Mouse (Mus musculus) embryonic facial prominence, embryonic 15.5 days (tissue): ENCODE results near the gene Igf1. TPM values are rescaled to one million over a fixed set of nuclear protein-coding genes. Genes with fewer than 3 reads are reported as not detected.

Source experiments
- ATAC-seq: fragments of 200-750 bp; cut with Nextera tagmentation; 2 replicates; pipeline ENCODE4 v1.8.0; 2017; ENCODE audit warnings: low read depth, moderate TSS enrichment; ENCODE audit not compliant: insufficient number of reproducible peaks, low FRiP score, low TSS enrichment
- H3K27ac ChIP-seq: fragments of 300-500 bp; sonication (generic); replicated peaks from 2 replicates; pipeline ENCODE4 v1.5.1; 2015; ENCODE audit warnings: mild to moderate bottlenecking, inconsistent platforms
- H3K27me3 ChIP-seq: fragments of 300-500 bp; sonication (generic); 2 replicates; pipeline ENCODE4 v1.6.1; 2015; ENCODE audit warnings: inconsistent platforms
- H3K36me3 ChIP-seq: fragments of 300-500 bp; sonication (generic); 2 replicates; pipeline ENCODE4 v1.6.1; 2015; ENCODE audit warnings: mild to moderate bottlenecking, inconsistent platforms
- H3K4me1 ChIP-seq: fragments of 300-500 bp; sonication (generic); 2 replicates; pipeline ENCODE4 v1.6.1; 2015; ENCODE audit warnings: inconsistent platforms
- H3K4me2 ChIP-seq: fragments of 300-500 bp; sonication (generic); replicated peaks from 2 replicates; pipeline ENCODE4 v1.6.1; 2015; ENCODE audit warnings: mild to moderate bottlenecking, inconsistent platforms
- H3K4me3 ChIP-seq: fragments of 300-500 bp; sonication (generic); replicated peaks from 2 replicates; pipeline ENCODE4 v1.5.1; 2015; ENCODE audit warnings: mild to moderate bottlenecking, inconsistent platforms
- H3K9ac ChIP-seq: fragments of 300-500 bp; sonication (generic); 2 replicates; pipeline ENCODE4 v1.6.1; 2015; ENCODE audit warnings: inconsistent platforms
- H3K9me3 ChIP-seq: fragments of 300-500 bp; sonication (generic); replicated peaks from 2 replicates; pipeline ENCODE4 v1.6.1; 2016; ENCODE audit warnings: inconsistent platforms
- WGBS: fragments of 180-500 bp; shearing (Covaris S2); methylation state at CpG from one replicate; pipeline ENCODE4 v1.1.7; 2015; 5-methylcytosine and 5-hydroxymethylcytosine counted together
- polyA plus RNA-seq: library from polyadenylated mRNA; unstranded; fragments of >200 nt; fragmentation: Nextera tagmentation; extraction: Ambion mirVana; gene quantifications from 2 replicates; pipeline ENCODE4 v1.2.1, GENCODE M21; 2015

The Igf1 gene
- polyA plus RNA-seq, 1 experiment from 2014 or later, result 62.8 TPM

GRCm38 (mm10) chr10:87971536-87971935, 113.5 kb downstream of the Igf1 start:
- H3K36me3 ChIP-seq, result no peaks in the 10 kb centered on the region
- no peak overlapping the region for H3K27ac ChIP-seq
- H3K4me1 ChIP-seq, result no peaks in the 10 kb centered on the region
- no peaks in the 10 kb centered on the region for H3K27me3 ChIP-seq
- H3K4me3 ChIP-seq, result no peak overlapping the region
- ATAC-seq, result no peak
- no peak overlapping the region for H3K4me2 ChIP-seq
- WGBS, result 68% methylated on average over 6 of the region's 6 CpGs
- H3K9me3 ChIP-seq, result no peaks in the 10 kb centered on the region
- no peak overlapping the region for H3K9ac ChIP-seq

- Histone ChIP-seq H3K27me3 (no peaks in the 10 kb centered on the region), H3K9me3 (no peaks in the 10 kb centered on the region), H3K9ac (no peak overlapping the region), H3K4me3 (no peak overlapping the region), H3K36me3 (no peaks in the 10 kb centered on the region), H3K4me1 (no peaks in the 10 kb centered on the region), H3K27ac (no peak overlapping the region), H3K4me2 (no peak overlapping the region)
- ATAC-seq, result no peak
- WGBS, result 47% methylated on average over 4 of the region's 4 CpGs
Measured at GRCm38 (mm10) chr10:87973911-87974631, 116.0 kb downstream of the Igf1 start.

- Histone ChIP-seq H3K4me3 (no peak overlapping the region), H3K36me3 (no peaks in the 10 kb centered on the region), H3K9me3 (no peaks in the 10 kb centered on the region), H3K4me2 (no peak overlapping the region), H3K27me3 (no peaks in the 10 kb centered on the region), H3K27ac (no peak overlapping the region), H3K9ac (no peak overlapping the region), H3K4me1 (no peaks in the 10 kb centered on the region)
- 68% methylated on average over 5 of the region's 5 CpGs for WGBS
- ATAC-seq, result no peak
Measured at GRCm38 (mm10) chr10:87985375-87985774, 127.3 kb downstream of the Igf1 start.

- no peaks in the 10 kb centered on the region for H3K4me1 ChIP-seq
- no peak overlapping the region for H3K9ac ChIP-seq
- H3K4me2 ChIP-seq, result no peak overlapping the region
- H3K36me3 ChIP-seq, result no peaks in the 10 kb centered on the region
- ATAC-seq, result no peak
- H3K4me3 ChIP-seq, result no peak overlapping the region
- 57% methylated on average over 3 of the region's 3 CpGs for WGBS
- H3K27ac ChIP-seq, result no peak overlapping the region
- no peaks in the 10 kb centered on the region for H3K9me3 ChIP-seq
- no peaks in the 10 kb centered on the region for H3K27me3 ChIP-seq
Measured at GRCm38 (mm10) chr10:87986201-87986600, 128.1 kb downstream of the Igf1 start.

Other genes with a start within 250 kb of the Igf1 start
- 0.27 and 0.41 TPM in 2 replicates for gene Pmch, start 232.8 kb downstream of the Igf1 start, polyA plus RNA-seq